Mouse (Mus musculus): ENCODE measurements around the gene Blvrb. TPM values are rescaled to one million over a fixed set of nuclear protein-coding genes. Genes with fewer than 3 reads are reported as not detected.
A peak's percentile ranks its signal among the peaks of the same experiment; 100 is the strongest.

Gene Blvrb
- polyA plus RNA-seq, 1 experiment from 2014 or later, result 84.7 TPM

DNA sequence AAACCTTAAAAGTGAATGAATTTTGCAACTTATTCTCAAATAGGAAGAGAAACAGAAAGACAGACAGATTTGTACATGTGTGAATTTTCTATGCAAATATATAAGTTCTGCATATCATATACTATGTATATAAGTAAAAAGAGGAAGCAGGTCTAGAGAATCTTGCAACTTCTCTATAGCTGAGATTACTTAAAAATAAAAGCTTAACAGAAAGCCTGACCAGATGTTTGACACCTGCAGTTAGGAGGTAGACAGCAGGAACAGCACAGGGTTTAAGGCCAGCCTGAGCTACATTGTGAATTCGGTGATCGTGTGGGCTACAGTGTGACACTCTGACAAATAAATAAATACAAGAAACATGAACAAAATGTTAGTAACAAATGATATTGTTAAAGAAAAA, 3.6 kb downstream of the Blvrb start:
- no peak overlapping the region for H3K4me3 ChIP-seq
- H3K9ac ChIP-seq, result no peak overlapping the region
- no peaks in the 10 kb centered on the region for H3K36me3 ChIP-seq
- peaks cover 10% of the 10 kb centered on the region for H3K27me3 ChIP-seq (replicated peaks)
- no peak overlapping the region for H3K27ac ChIP-seq (replicated peaks)
- no peaks in the 10 kb centered on the region for H3K9me3 ChIP-seq
- peaks cover 27% of the 10 kb centered on the region for H3K4me1 ChIP-seq
- H3K4me2 ChIP-seq, result peak overlapping the region; percentile 98
- 90% methylated on average over 2 of the region's 2 CpGs for WGBS
- no peak for ATAC-seq (ENCODE audit: extremely low read depth, insufficient number of reproducible peaks, low FRiP score, low TSS enrichment)

- Histone ChIP-seq H3K4me2 (peak overlapping the region; percentile 98), H3K27me3 (replicated peaks) (peaks cover under 1% of the 10 kb centered on the region; the same call in 1 of the 2 replicates), H3K9me3 (no peaks in the 10 kb centered on the region), H3K4me1 (peaks cover 17% of the 10 kb centered on the region), H3K9ac (no peak overlapping the region), H3K27ac (replicated peaks) (no peak overlapping the region), H3K4me3 (peak overlapping the region; percentile 10; the same call in 1 of the 2 replicates), H3K36me3 (no peaks in the 10 kb centered on the region)
- 59% methylated on average over 13 of the region's 13 CpGs for WGBS
- ATAC-seq (ENCODE audit: extremely low read depth, insufficient number of reproducible peaks, low FRiP score, low TSS enrichment), result no peak
Measured at GRCm38 (mm10) chr7:27452206-27452770, 4.5 kb downstream of the Blvrb start.

DNA sequence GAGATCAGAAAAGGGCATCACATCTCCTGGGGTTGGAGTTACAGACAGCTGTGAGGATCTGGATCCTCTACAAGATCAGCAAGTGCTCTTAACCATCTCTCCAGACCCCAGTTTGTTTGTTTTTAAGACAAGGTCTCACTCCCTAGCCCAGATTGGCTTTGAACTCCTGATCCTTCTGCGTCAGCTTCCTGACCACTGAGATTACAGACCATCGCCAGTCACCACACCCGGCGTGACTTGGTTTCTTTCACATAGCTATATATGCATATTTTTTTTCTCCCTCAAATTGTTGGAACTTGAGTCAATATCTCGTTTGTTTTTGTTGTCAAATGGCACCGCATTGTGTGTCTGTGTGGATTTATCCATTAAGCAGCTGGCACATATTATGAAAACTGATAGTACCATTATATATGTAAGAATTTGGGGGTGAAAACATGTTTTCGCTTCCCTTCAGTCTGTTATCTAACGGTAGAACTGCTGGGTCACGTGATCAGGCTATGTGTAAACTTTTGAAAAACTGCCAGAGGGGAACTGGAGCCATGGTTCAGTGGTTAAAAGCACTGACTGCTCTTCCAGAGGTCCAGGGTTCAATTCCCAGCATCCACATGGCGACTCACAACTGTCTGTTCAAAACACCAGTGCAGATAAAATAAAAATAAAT, 6.8 kb downstream of the Blvrb start:
- Histone ChIP-seq H3K4me1 (0 out of 2 replicates have a peak, but pooled peaks cover 4% of the 10 kb centered on the region), H3K27ac (replicated peaks) (peak overlapping the region; percentile 48), H3K36me3 (no peaks in the 10 kb centered on the region), H3K9me3 (no peaks in the 10 kb centered on the region), H3K27me3 (replicated peaks) (no peaks in the 10 kb centered on the region), H3K4me2 (peak overlapping the region; percentile 33), H3K9ac (no peak overlapping the region), H3K4me3 (no peak overlapping the region)
- no peak for ATAC-seq (ENCODE audit: extremely low read depth, insufficient number of reproducible peaks, low FRiP score, low TSS enrichment)
- WGBS, result 51% methylated on average over 10 of the region's 10 CpGs

GRCm38 (mm10) chr7:27455273-27455672, 7.5 kb downstream of the Blvrb start:
- H3K27me3 ChIP-seq (replicated peaks), result no peaks in the 10 kb centered on the region
- no peak overlapping the region for H3K27ac ChIP-seq (replicated peaks)
- H3K9me3 ChIP-seq, result no peaks in the 10 kb centered on the region
- ATAC-seq (ENCODE audit: extremely low read depth, insufficient number of reproducible peaks, low FRiP score, low TSS enrichment), result no peak
- no peak overlapping the region for H3K4me3 ChIP-seq
- H3K4me1 ChIP-seq, result 0 out of 2 replicates have a peak, but pooled peaks cover 4% of the 10 kb centered on the region
- H3K36me3 ChIP-seq, result 0 out of 2 replicates have a peak, but pooled peaks cover 1% of the 10 kb centered on the region
- H3K4me2 ChIP-seq, result peak overlapping the region; percentile 33
- no peak overlapping the region for H3K9ac ChIP-seq
- WGBS, result 80% methylated on average over 3 of the region's 3 CpGs

GRCm38 (mm10) chr7:27458614-27459013, 10.8 kb downstream of the Blvrb start:
- Histone ChIP-seq H3K4me1 (0 out of 2 replicates have a peak, but pooled peaks cover 4% of the 10 kb centered on the region), H3K27ac (replicated peaks) (no peak overlapping the region), H3K27me3 (replicated peaks) (no peaks in the 10 kb centered on the region), H3K36me3 (peaks cover 11% of the 10 kb centered on the region; the same call in 1 of the 2 replicates), H3K4me3 (no peak overlapping the region), H3K4me2 (peak overlapping the region; percentile 19), H3K9me3 (no peaks in the 10 kb centered on the region), H3K9ac (no peak overlapping the region)
- ATAC-seq (ENCODE audit: extremely low read depth, insufficient number of reproducible peaks, low FRiP score, low TSS enrichment), result peak; percentile 48; the same call in 1 of the 2 replicates
- 84% methylated on average over 4 of the region's 4 CpGs for WGBS

DNA sequence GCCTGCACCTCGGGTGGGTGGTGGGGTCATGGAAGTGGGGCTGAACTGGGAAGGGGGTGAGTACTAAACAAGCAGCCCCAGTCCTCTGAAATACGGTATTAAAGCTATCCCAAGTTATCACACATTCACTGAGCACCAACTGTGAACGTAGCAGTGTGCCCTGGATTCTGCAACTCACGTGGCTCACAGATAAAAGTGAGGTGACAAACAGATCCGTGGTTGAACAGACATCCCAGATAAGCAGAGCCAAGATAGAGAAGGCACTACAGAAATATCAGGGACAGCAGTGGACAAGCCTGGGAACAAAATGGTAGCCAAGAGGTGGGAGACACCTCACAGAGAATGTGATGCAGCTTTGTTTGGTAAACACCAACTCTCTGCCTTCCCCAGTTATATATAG, 11.9 kb downstream of the Blvrb start:
- Histone ChIP-seq H3K4me2 (0 out of 2 replicates have a peak overlapping the region, but pooled peaks have one; percentile 19), H3K4me3 (no peak overlapping the region), H3K27me3 (replicated peaks) (no peaks in the 10 kb centered on the region), H3K9me3 (no peaks in the 10 kb centered on the region), H3K9ac (no peak overlapping the region), H3K36me3 (peaks cover 12% of the 10 kb centered on the region; the same call in 1 of the 2 replicates), H3K27ac (replicated peaks) (no peak overlapping the region), H3K4me1 (0 out of 2 replicates have a peak, but pooled peaks cover under 1% of the 10 kb centered on the region)
- 46% methylated on average over 5 of the region's 5 CpGs for WGBS
- no peak for ATAC-seq (ENCODE audit: extremely low read depth, insufficient number of reproducible peaks, low FRiP score, low TSS enrichment)

GRCm38 (mm10) chr7:27460477-27460876, 12.7 kb downstream of the Blvrb start:
- Histone ChIP-seq H3K9me3 (no peaks in the 10 kb centered on the region), H3K36me3 (peaks cover 12% of the 10 kb centered on the region; the same call in 1 of the 2 replicates), H3K27me3 (replicated peaks) (no peaks in the 10 kb centered on the region), H3K27ac (replicated peaks) (no peak overlapping the region), H3K4me2 (no peak overlapping the region), H3K9ac (no peak overlapping the region), H3K4me3 (no peak overlapping the region), H3K4me1 (no peaks in the 10 kb centered on the region)
- no peak for ATAC-seq (ENCODE audit: extremely low read depth, insufficient number of reproducible peaks, low FRiP score, low TSS enrichment)
- WGBS, result 70% methylated on average over 6 of the region's 6 CpGs

GRCm38 (mm10) chr7:27467648-27468047, 19.9 kb downstream of the Blvrb start:
- H3K27me3 ChIP-seq (replicated peaks), result no peaks in the 10 kb centered on the region
- H3K9me3 ChIP-seq, result no peaks in the 10 kb centered on the region
- WGBS, result 39% methylated on average over 4 of the region's 4 CpGs
- ATAC-seq (ENCODE audit: extremely low read depth, insufficient number of reproducible peaks, low FRiP score, low TSS enrichment), result no peak
- no peak overlapping the region for H3K9ac ChIP-seq
- H3K4me2 ChIP-seq, result no peak overlapping the region
- no peak overlapping the region for H3K4me3 ChIP-seq
- peaks cover 10% of the 10 kb centered on the region for H3K4me1 ChIP-seq
- no peak overlapping the region for H3K27ac ChIP-seq (replicated peaks)
- H3K36me3 ChIP-seq, result 0 out of 2 replicates have a peak, but pooled peaks cover 5% of the 10 kb centered on the region

GRCm38 (mm10) chr7:27471390-27472120, 23.8 kb downstream of the Blvrb start:
- Histone ChIP-seq H3K36me3 (peaks cover 7% of the 10 kb centered on the region), H3K9me3 (no peaks in the 10 kb centered on the region), H3K4me2 (no peak overlapping the region), H3K4me3 (no peak overlapping the region), H3K9ac (no peak overlapping the region), H3K27ac (replicated peaks) (no peak overlapping the region), H3K4me1 (peaks cover 29% of the 10 kb centered on the region), H3K27me3 (replicated peaks) (no peaks in the 10 kb centered on the region)
- ATAC-seq (ENCODE audit: extremely low read depth, insufficient number of reproducible peaks, low FRiP score, low TSS enrichment), result no peak
- WGBS, result 87% methylated on average over 11 of the region's 11 CpGs

GRCm38 (mm10) chr7:27472596-27472995, 24.8 kb downstream of the Blvrb start:
- WGBS, result 19% methylated on average over 7 of the region's 7 CpGs
- peak overlapping the region; percentile 71 for H3K9ac ChIP-seq
- no peaks in the 10 kb centered on the region for H3K27me3 ChIP-seq (replicated peaks)

GRCm38 (mm10) chr7:27473156-27473834, 25.5 kb downstream of the Blvrb start, which contains the start of gene Sertad3:
TSS of gene Sertad3 (plus strand) at chr7:27473768.
- Histone ChIP-seq H3K4me1 (peaks cover 33% of the 10 kb centered on the region), H3K36me3 (peaks cover 23% of the 10 kb centered on the region), H3K4me2 (peak within 1 kb of the TSS; percentile 77), H3K27ac (replicated peaks) (peak within 1 kb of the TSS; percentile 95), H3K9me3 (no peaks in the 10 kb centered on the region), H3K27me3 (replicated peaks) (no peaks in the 10 kb centered on the region), H3K4me3 (peak within 1 kb of the TSS; percentile 79), H3K9ac (peak within 1 kb of the TSS; percentile 91)
- WGBS, result under 1% methylated on average over 36 of the region's 36 CpGs
- peak; percentile 87 for ATAC-seq (ENCODE audit: extremely low read depth, insufficient number of reproducible peaks, low FRiP score, low TSS enrichment)

More at GRCm38 (mm10) chr7:27472596-27472995, 24.8 kb downstream of the Blvrb start:
- Histone ChIP-seq H3K4me2 (peak overlapping the region; percentile 77), H3K9me3 (no peaks in the 10 kb centered on the region), H3K4me1 (peaks cover 30% of the 10 kb centered on the region), H3K27ac (replicated peaks) (peak overlapping the region; percentile 95), H3K4me3 (peak overlapping the region; percentile 79), H3K36me3 (peaks cover 17% of the 10 kb centered on the region)
- no peak for ATAC-seq (ENCODE audit: extremely low read depth, insufficient number of reproducible peaks, low FRiP score, low TSS enrichment)
